Mouse (Mus musculus): ENCODE measurements around the gene Stat6. TPM values are rescaled to one million over a fixed set of nuclear protein-coding genes. Genes with fewer than 3 reads are reported as not detected.

The Stat6 gene
- polyA plus RNA-seq, 1 experiment from 2014 or later, result 28.5 TPM

- no peak overlapping the region for H3K9ac ChIP-seq (ENCODE audit: low read length)
- DNase-seq (ENCODE audit: low spot score), result no peak
- 42% methylated on average over 16 of the region's 16 CpGs for WGBS
- peaks cover 71% of the 10 kb centered on the region for H3K4me1 ChIP-seq (replicated peaks; ENCODE audit: control insufficient read depth, insufficient read depth, low read length)
- peak overlapping the region; percentile 85 for H3K4me2 ChIP-seq (ENCODE audit: low read length)
- no peak overlapping the region for H3K27ac ChIP-seq (ENCODE audit: low read depth)
- peaks cover 27% of the 10 kb centered on the region; the same call in 1 of the 2 replicates for H3K36me3 ChIP-seq (ENCODE audit: control insufficient read depth, insufficient read depth, low read length)
- ATAC-seq (replicated peaks; ENCODE audit: low FRiP score, low TSS enrichment, low read depth), result no peak
- H3K4me3 ChIP-seq (ENCODE audit: low read depth, low read length), result no peak overlapping the region
- peaks cover 4% of the 10 kb centered on the region; the same call in 1 of the 2 replicates for H3K27me3 ChIP-seq (replicated peaks; ENCODE audit: control insufficient read depth, insufficient read depth, low read length)
- no peaks in the 10 kb centered on the region for H3K9me3 ChIP-seq (ENCODE audit: control insufficient read depth, low read length)
These were observed 21.4 kb downstream of the Stat6 start for GRCm38 (mm10) chr10:127664166-127664565.

- Histone ChIP-seq H3K9ac (ENCODE audit: low read length) (peak overlapping the region; percentile 54; the same call in 1 of the 2 replicates), H3K4me2 (ENCODE audit: low read length) (peak overlapping the region; percentile 85), H3K27ac (ENCODE audit: low read depth) (no peak overlapping the region), H3K9me3 (ENCODE audit: control insufficient read depth, low read length) (no peaks in the 10 kb centered on the region), H3K27me3 (replicated peaks; ENCODE audit: control insufficient read depth, insufficient read depth, low read length) (peaks cover 4% of the 10 kb centered on the region; the same call in 1 of the 2 replicates), H3K4me1 (replicated peaks; ENCODE audit: control insufficient read depth, insufficient read depth, low read length) (peaks cover 74% of the 10 kb centered on the region), H3K36me3 (ENCODE audit: control insufficient read depth, insufficient read depth, low read length) (peaks cover 24% of the 10 kb centered on the region; the same call in 1 of the 2 replicates), H3K4me3 (ENCODE audit: low read depth, low read length) (peak overlapping the region; percentile 66)
- WGBS, result 32% methylated on average over 13 of the region's 13 CpGs
- DNase-seq (ENCODE audit: low spot score) (no peak), ATAC-seq (replicated peaks; ENCODE audit: low FRiP score, low TSS enrichment, low read depth) (no peak)
These were observed 22.1 kb downstream of the Stat6 start for GRCm38 (mm10) chr10:127664891-127665290.

GRCm38 (mm10) chr10:127665366-127666181, 22.8 kb downstream of the Stat6 start:
- Histone ChIP-seq H3K4me2 (ENCODE audit: low read length) (peak overlapping the region; percentile 85), H3K4me1 (replicated peaks; ENCODE audit: control insufficient read depth, insufficient read depth, low read length) (peaks cover 74% of the 10 kb centered on the region), H3K27me3 (replicated peaks; ENCODE audit: control insufficient read depth, insufficient read depth, low read length) (peaks cover 4% of the 10 kb centered on the region; the same call in 1 of the 2 replicates), H3K4me3 (ENCODE audit: low read depth, low read length) (peak overlapping the region; percentile 66), H3K36me3 (ENCODE audit: control insufficient read depth, insufficient read depth, low read length) (peaks cover 17% of the 10 kb centered on the region; the same call in 1 of the 2 replicates), H3K9me3 (ENCODE audit: control insufficient read depth, low read length) (no peaks in the 10 kb centered on the region), H3K27ac (ENCODE audit: low read depth) (peak overlapping the region; percentile 93), H3K9ac (ENCODE audit: low read length) (peak overlapping the region; percentile 54)
- DNase-seq (ENCODE audit: low spot score), result peak; percentile 73
- WGBS, result 8% methylated on average over 14 of the region's 14 CpGs
- ATAC-seq (replicated peaks; ENCODE audit: low FRiP score, low TSS enrichment, low read depth), result no peak

GRCm38 (mm10) chr10:127666501-127667268, 23.9 kb downstream of the Stat6 start, which contains the start of gene Nemp1:
Nemp1 (plus strand) TSS chr10:127666901.
- peak; percentile 84 for DNase-seq (ENCODE audit: low spot score)
- Histone ChIP-seq H3K4me2 (ENCODE audit: low read length) (peak within 1 kb of the TSS; percentile 85), H3K4me1 (replicated peaks; ENCODE audit: control insufficient read depth, insufficient read depth, low read length) (peaks cover 68% of the 10 kb centered on the region), H3K36me3 (ENCODE audit: control insufficient read depth, insufficient read depth, low read length) (peaks cover 13% of the 10 kb centered on the region; the same call in 1 of the 2 replicates), H3K9ac (ENCODE audit: low read length) (peak within 1 kb of the TSS; percentile 55), H3K27me3 (replicated peaks; ENCODE audit: control insufficient read depth, insufficient read depth, low read length) (peaks cover 4% of the 10 kb centered on the region; the same call in 1 of the 2 replicates), H3K9me3 (ENCODE audit: control insufficient read depth, low read length) (no peaks in the 10 kb centered on the region), H3K27ac (ENCODE audit: low read depth) (peak within 1 kb of the TSS; percentile 93), H3K4me3 (ENCODE audit: low read depth, low read length) (peak within 1 kb of the TSS; percentile 66)
- WGBS, result under 1% methylated on average over 68 of the region's 73 CpGs
- peak; percentile 59 for ATAC-seq (replicated peaks; ENCODE audit: low FRiP score, low TSS enrichment, low read depth)

DNA sequence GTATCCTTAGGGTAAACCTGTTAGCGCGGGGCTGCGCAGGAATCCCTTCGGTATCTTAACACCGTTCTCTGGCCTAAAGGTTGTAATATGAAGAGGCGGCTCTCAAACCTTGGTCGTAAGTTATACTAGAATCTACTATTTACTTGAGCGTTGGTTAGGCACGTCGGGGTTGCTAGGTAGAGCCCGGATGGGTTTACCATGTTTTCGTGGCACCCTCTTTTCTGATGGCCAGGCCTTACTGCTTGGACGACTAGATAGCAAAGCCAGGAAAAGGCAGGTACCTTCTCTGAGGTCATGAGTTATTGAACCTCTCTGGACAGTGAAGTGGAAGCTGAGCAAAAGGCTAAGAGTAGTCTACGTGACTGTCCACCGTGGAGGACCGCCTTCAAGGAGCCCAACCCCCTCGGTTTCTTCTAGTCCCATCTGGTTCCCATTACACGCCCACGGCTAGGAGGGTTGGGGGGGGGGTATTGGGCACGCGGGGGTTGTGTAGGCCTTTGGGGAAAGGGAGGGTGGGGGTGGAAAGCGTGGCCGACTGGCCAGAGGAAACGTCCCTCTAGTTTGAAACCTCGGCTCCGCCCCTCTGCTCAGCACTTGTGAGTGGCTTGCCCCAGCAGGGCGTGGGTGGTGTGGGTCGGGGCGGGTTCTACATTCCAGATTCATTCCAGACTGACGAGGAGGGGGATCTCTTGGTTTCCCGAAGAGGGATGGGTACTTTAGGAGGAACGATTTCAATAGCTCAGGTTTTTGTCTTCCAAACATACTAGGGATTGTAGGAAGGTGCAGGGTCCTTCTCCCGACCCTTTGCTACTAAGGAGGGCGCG, 24.7 kb downstream of the Stat6 start:
- Histone ChIP-seq H3K9me3 (ENCODE audit: control insufficient read depth, low read length) (no peaks in the 10 kb centered on the region), H3K4me2 (ENCODE audit: low read length) (peak overlapping the region; percentile 85), H3K9ac (ENCODE audit: low read length) (peak overlapping the region; percentile 55), H3K36me3 (ENCODE audit: control insufficient read depth, insufficient read depth, low read length) (peaks cover 13% of the 10 kb centered on the region; the same call in 1 of the 2 replicates), H3K4me3 (ENCODE audit: low read depth, low read length) (peak overlapping the region; percentile 66), H3K27ac (ENCODE audit: low read depth) (peak overlapping the region; percentile 93), H3K4me1 (replicated peaks; ENCODE audit: control insufficient read depth, insufficient read depth, low read length) (peaks cover 60% of the 10 kb centered on the region), H3K27me3 (replicated peaks; ENCODE audit: control insufficient read depth, insufficient read depth, low read length) (peaks cover 4% of the 10 kb centered on the region; the same call in 1 of the 2 replicates)
- WGBS, result 1% methylated on average over 35 of the region's 35 CpGs
- peak; percentile 56 for ATAC-seq (replicated peaks; ENCODE audit: low FRiP score, low TSS enrichment, low read depth)
- no peak for DNase-seq (ENCODE audit: low spot score)

DNA sequence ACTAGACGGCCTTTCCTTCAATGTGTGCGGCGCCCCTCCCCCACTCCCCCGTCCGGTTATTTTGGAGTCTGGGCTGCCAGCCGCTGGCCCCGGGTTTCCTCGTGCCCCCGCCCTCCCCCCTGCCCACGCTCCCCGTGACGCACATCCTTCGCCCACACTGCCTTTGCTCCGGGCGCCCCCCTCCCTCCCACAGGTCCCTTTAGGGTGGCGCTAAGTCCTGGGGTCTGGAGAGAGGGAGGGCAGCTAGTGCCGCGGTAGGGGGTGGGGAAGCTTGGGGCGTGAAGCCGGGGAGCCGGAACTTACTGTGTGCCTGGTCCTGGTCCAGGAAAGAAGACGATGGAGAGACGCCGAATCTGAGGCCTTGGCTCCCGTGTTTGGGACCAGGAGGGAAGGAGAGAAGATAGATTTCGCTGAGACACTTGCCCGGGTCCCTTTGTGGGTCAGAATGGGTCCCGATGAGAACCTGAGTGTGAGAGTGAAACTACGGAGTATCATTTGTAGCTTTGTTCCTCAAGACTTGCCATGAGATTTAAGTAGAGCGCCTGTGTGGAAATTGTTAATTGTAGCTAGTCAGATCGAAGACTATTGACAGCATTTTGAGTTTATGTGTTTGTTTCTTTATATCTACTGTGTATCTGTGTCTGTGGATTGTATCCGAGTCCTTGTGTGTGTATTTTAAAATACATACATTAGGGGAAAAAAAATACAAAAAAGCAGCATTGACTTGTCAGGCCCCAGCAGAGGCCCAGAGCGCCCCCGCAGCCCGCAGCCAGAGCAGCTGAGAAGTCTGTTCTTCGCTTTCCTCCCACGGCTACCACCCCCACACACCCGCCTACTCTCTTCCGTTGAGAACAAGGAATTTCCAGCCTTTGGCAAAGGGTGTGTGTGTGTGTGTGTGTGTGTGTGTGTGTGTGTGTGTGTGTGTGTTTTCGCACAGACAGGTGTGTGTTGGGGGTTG, 25.6 kb downstream of the Stat6 start, which contains the start of gene Nab2:
Gene Nab2 (minus strand): TSS at position 476 of the 958 bp plus-strand sequence.
- WGBS, result 4% methylated on average over 40 of the region's 40 CpGs

GRCm38 (mm10) chr10:127669170-127669569, 26.4 kb downstream of the Stat6 start:
- peak overlapping the region; percentile 93 for H3K27ac ChIP-seq (ENCODE audit: low read depth)
- H3K4me2 ChIP-seq (ENCODE audit: low read length), result peak overlapping the region; percentile 85
- H3K9ac ChIP-seq (ENCODE audit: low read length), result peak overlapping the region; percentile 27
- H3K9me3 ChIP-seq (ENCODE audit: control insufficient read depth, low read length), result no peaks in the 10 kb centered on the region
- ATAC-seq (replicated peaks; ENCODE audit: low FRiP score, low TSS enrichment, low read depth) (no peak), DNase-seq (ENCODE audit: low spot score) (peak; percentile 67)
- 11% methylated on average over 7 of the region's 7 CpGs for WGBS
- peaks cover 6% of the 10 kb centered on the region; the same call in 1 of the 2 replicates for H3K36me3 ChIP-seq (ENCODE audit: control insufficient read depth, insufficient read depth, low read length)
- H3K27me3 ChIP-seq (replicated peaks; ENCODE audit: control insufficient read depth, insufficient read depth, low read length), result peaks cover 4% of the 10 kb centered on the region; the same call in 1 of the 2 replicates
- peaks cover 44% of the 10 kb centered on the region for H3K4me1 ChIP-seq (replicated peaks; ENCODE audit: control insufficient read depth, insufficient read depth, low read length)
- H3K4me3 ChIP-seq (ENCODE audit: low read depth, low read length), result no peak overlapping the region; the same call in 1 of the 2 replicates

More for the DNA sequence above, 25.6 kb downstream of the Stat6 start, which contains the start of gene Nab2:
- H3K36me3 ChIP-seq (ENCODE audit: control insufficient read depth, insufficient read depth, low read length), result peaks cover 13% of the 10 kb centered on the region; the same call in 1 of the 2 replicates
- DNase-seq (ENCODE audit: low spot score), result peak; percentile 79
- peak within 1 kb of the TSS; percentile 66 for H3K4me3 ChIP-seq (ENCODE audit: low read depth, low read length)
- no peaks in the 10 kb centered on the region for H3K9me3 ChIP-seq (ENCODE audit: control insufficient read depth, low read length)
- ATAC-seq (replicated peaks; ENCODE audit: low FRiP score, low TSS enrichment, low read depth), result peak; percentile 13
- H3K9ac ChIP-seq (ENCODE audit: low read length), result peak within 1 kb of the TSS; percentile 55
- peak within 1 kb of the TSS; percentile 85 for H3K4me2 ChIP-seq (ENCODE audit: low read length)
- peaks cover 4% of the 10 kb centered on the region; the same call in 1 of the 2 replicates for H3K27me3 ChIP-seq (replicated peaks; ENCODE audit: control insufficient read depth, insufficient read depth, low read length)
- H3K4me1 ChIP-seq (replicated peaks; ENCODE audit: control insufficient read depth, insufficient read depth, low read length), result peaks cover 52% of the 10 kb centered on the region
- H3K27ac ChIP-seq (ENCODE audit: low read depth), result peak within 1 kb of the TSS; percentile 93

All from intestine, embryonic 14.5 days (tissue).